Mouse (Mus musculus) lung, postnatal 36 days (tissue): Measurements from ENCODE around the gene Ywhae.
A peak's percentile ranks its signal among the peaks of the same experiment; 100 is the strongest.

ENCODE experiments used
- DNase-seq: peaks from one replicate; pipeline ENCODE4 v3.0.0; 2022; ENCODE audit warnings: mixed read lengths

Gene Ywhae

DNA sequence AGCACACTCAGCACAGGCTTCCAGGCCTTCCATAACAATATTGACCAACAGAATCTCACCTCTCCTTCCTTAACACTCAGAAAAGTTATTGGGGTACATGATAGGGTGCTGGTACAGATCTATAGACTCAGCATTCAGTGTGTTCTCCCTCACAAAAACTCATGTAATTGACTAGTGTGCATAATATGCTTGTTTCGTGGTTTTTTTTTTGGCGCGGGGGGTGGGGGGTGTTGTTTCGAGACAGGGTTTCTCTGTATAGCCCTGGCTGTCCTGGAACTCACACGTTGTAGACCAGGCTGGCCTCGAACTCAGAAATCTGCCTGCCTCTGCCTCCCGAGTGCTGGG lies 5.8 kb downstream of the Ywhae start:
- DNase-seq = no peak

DNA sequence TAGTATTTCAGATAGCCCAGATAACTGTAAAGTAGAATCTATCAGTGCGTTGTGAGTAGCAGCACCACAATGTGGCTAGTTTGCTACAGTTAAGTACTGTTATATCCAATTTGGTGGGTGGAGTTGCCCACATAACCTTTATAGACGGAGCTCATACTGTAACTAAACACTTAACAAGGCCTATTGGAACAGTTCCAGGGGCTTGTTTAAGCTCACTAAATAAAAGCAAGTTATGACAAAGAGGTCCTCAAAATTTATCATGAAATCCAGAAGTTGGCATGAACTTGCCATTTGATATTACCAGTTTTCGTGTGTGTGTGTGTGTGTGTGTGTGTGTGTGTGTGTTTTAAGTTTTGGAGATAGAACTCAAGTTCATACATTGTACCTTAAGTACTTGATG lies 7.5 kb downstream of the Ywhae start:
- peak; percentile 65 for DNase-seq

DNA sequence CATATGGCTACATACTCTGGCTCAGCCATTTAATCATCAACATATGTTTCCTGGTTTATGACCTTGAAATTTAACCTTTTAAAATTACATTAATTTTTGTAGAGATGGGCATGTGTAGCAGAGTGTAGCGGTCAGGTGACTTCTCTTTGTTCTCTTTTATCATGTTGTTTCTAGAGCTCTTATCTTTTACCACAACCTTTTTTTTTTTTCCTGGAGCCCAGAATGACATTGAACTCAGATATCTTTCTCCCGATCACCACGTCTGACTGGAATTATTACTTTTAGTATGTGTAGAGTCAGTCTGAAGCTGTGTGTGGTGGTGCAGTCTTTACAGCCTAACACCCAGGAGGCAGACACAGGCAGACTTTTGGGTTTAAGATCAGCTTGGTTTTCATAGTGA lies 8.9 kb downstream of the Ywhae start:
- DNase-seq = no peak

DNA sequence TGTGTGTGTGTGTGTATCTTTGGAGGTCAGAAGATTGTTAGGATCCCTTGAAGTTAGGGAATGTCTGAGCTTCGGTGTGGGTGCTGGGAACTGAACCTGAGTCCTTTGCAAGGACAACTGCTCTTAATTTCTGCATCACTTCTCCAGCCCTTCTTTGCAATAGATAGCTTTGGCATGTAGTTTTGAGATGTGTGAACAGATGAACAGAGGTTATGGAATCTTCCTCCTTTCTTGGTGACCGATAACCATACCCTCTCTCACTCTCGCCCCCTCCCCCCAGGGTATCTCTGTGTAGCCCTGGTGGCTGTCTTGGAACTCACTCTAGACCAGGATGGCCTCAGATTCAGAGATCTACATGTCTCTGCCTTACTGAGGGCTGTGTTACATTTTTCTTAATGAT lies 12.1 kb downstream of the Ywhae start:
- DNase-seq = no peak

DNA sequence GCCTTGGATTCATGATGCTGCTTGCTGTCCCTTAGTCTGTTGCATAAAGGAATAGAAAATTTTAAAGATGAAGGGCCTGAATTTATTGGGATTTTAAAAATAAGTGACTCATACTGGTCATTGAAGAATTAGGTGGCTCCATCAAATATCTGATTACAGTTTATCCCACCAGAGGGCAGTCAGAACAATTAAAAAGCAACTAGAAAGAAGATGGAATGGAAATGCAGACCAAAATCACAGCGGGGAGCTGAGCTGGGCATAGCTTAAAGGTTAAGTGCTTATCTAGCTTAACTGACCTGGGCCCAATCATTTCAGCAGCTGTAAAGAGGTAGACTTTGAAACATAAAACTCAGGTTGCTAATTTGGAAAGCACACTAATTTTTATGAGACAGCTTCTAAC lies 17.9 kb downstream of the Ywhae start:
- no peak for DNase-seq

DNA sequence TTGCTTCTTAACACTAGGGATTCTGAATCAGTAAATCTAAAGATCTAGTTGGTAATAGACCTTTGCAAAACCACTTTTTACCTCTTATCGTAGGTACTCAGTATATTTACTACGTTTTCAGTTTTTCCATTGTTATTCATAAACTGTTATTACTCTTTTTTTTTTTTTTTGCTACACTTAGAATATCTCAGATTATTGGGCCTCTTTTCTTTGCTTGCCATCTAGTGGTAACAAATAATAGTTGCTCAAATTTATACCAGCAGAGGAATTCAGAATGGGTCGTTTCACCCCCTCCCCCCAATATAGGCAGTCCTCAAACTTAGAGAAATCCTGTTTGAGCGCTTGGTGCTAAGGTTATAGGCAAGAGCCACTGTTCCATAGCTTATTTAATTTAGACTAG lies 18.4 kb downstream of the Ywhae start:
- DNase-seq = no peak

DNA sequence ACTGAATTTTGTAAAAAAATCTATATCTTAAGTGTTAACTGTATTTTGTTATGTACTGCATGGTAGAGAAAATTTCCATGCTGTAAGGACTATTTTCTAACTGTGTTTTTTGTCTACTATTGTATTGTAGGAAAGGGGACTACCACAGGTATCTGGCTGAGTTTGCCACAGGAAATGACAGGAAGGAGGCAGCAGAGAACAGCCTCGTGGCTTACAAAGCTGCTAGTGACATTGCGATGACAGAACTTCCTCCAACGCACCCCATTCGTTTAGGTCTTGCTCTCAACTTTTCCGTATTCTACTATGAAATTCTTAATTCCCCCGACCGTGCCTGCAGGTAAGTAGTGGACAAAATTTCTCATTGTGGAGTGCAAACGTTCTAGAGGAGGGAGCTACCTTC lies 24.0 kb downstream of the Ywhae start:
- DNase-seq = no peak

DNA sequence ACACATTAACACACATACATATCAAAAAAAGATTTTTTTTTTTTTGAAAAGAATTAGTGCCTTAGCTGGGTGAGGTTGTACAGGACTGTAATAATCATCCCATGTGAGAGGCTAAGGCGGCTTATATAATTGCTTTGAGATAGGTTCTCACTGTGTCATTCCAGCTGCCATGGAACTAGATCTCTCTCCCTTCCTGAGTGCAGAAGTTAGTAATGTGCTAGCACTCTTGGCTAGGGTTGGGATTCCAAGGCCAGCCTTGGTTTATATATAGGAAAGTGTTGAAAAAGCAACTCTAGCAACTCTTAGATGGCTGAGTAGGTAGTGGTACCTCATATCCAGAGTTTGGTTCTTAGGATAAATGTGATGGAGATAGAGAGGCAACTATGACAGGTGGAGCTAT lies 25.9 kb downstream of the Ywhae start:
- no peak for DNase-seq

DNA sequence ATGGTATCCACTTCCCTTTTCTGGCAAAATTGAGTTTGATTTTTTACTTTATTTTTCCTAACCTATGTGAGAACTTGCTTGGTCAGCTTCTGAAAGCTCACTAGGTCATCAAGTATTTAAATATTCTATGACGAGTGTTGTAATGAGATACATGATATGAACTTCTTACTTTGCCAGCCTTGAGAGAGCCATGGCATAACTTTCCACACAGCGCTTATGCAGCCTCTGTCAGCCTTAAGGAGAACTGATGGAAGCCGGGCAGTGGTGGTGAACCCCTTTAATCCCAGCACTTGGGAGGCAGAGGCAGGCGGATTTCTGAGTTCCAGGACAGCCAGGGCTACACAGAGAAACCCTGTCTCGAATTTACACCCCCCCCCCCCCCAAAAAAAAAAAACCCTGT lies 28.1 kb downstream of the Ywhae start:
- no peak for DNase-seq

DNA sequence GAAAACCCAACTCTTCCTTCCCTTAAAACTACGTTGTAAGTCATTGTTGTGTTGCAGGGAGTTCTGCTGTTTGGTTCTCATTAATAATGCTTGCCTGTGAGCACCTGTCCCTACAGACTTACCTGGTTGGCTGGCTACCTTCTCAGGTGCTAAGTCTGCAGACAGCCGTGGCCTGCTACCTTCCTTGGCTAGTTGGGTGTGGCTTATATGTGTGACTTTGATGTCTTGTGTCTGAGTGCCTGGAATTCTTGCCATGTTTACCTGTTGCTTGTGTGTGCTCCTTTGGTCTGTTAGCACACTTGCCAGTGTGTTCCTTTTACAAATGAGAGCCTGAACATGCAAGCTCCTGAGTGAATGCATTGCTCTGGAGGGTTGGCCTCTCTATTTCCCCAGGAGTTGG lies 30.0 kb downstream of the Ywhae start:
- no peak for DNase-seq

DNA sequence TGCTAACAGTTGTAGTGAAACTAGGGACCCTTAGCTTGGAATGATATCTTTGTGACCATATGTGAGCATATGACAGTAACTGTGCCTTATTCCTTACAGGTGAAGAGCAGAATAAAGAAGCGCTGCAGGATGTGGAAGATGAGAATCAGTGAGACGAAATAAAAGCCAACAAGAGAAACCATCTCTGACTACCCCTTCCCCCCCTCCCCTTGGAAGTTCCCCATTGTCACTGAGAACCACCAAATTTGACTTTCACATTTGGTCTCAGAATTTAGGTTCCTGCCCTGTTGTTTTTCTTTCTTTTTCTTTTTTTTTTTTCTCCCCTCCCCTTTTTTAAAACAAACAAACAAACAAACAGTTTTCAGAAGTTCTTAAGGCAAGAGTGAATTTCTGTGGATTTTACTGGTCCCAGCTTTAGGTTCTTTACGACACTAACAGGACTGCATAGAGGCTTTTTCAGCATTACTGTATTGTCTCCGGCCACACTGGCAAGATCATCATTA lies 31.9 kb downstream of the Ywhae start:
- DNase-seq = no peak

DNA sequence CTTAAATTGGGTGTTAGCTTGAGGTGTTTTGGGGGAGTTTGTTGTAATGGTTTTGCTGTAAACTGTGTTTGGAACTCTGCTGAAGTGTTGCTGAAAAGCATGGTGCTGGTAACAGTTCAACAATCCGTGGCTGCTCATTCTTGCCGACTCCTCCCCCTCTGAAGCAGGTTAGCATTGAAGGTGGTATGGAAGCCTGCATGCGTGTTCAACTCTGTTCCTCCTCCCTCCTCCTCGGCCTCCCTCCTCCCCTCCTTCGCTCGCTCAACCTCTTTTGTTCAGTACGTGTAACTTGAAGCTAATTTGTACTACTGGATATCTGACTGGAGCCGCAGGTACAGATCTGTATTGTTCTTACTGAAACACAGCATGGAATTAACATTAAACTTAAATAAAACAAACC lies 32.5 kb downstream of the Ywhae start:
- DNase-seq = no peak

DNA sequence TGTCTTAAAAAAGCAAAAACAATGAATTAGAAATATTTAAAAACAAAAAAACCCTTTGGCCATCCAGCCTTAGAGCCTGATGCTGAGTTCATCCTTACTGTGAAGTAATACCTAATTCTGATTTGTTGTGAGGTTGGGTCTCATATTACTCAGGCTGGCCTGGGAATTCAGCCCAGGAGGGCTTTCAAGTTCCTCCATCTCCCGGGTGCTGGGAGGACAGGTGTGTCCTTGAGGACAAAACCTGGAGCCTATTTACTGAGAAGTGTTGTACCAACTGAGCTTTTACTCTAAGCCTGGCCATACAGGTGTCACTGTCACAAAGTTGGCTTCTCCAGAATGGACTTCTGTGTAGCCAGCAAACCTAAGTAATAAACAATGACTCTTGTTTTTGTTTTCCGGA lies 34.3 kb downstream of the Ywhae start:
- DNase-seq = no peak

DNA sequence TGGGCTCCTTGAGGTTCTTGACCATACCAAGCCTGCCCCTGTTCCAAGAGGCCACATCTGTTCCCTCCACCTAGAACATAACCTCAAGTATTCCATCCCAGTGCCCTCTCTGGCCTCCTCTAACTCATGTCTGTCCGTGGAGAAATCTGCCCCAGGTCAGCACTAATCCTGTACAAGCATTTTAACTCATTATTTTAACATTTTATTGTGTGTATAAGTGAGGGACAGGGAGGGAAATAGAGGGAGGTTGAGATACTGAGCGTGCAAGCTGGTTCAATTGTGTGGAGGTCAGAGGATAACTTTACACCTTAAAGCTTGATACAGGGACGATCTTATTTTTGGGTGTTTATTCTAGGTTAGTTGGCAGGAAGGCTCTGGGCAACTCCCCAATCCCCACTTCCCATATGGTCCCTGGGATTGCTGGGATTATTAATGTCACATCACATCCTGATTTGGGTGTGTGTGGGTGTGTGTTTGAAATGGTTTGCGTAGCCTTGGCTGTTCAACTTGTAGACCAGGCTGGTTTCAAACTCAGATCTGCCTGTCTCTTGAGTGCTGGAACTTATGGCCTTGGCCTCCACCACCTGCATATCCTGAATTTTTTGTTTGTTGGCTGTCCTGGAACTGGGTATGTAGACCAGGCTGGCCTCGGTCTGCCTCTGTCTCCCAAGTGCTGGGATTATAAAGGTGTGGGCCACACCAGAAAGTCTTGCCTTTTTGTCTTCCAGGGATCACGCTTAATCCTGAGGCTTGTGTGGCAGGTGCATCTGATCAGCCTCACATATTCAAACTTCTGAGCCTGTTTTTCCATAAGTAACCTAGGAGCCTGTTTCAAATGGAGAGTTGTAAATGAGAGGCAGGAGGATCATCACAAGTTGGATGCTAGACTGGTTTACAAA lies 35.7 kb downstream of the Ywhae start:
- no peak for DNase-seq

DNA sequence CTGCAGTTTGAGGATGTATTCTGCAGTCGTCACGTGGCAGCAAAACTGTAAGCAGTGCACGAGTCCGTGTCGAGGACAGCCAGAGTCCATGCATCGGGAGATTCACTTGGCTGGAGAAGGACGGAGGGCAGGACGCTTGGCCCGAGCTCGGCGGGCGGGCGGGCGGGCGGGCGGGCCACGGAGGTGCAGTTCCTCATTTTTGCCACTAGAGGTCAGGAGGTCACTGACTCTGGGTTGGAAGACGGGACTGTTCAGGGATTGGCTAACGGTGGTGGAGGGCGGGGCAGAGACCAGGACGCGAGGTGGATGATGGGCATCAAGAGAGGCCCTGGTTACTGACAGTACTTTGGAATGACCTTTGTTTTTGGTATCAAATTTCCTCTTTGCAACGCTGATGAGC lies 36.5 kb downstream of the Ywhae start:
- DNase-seq = peak; percentile 93

DNA sequence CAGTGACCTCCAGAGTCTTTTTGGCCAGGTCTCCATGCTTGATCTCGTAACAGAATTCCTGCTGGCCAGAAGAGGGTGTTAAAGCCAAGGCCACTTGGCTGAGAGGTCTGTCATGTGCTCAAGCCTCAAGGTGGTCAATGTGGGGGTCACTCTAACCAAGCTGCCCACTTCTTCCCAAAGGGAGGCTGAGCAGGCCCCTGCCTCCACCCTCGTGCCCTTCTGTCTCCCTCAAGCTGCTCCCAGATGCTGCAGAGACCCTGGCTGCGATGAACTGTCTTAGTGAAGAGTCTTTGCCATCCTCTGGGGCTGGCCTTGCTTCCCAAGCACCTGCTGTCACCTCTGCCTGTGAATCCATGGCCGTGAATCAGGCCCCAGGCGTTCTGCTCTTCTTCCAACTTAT lies 39.9 kb downstream of the Ywhae start:
- DNase-seq = no peak

DNA sequence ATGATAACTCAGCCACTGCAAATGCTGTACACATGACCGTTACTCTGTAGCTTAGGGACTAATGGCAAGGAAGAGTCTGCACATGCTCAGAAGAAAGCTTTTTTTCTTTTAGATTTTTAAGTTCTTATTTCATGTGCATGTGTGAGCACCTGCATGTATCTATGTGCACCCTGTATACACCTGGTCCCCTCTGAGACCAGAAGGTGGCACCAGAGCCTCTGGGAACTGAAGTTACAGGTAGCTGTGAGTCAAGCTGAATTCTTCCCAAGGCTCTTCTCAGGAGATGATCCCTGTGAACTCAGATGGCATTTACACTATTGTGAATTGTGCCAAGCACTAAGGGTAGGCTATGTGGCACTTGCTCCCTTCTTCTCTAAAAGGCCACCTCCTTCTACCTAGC lies 43.2 kb downstream of the Ywhae start:
- no peak for DNase-seq

DNA sequence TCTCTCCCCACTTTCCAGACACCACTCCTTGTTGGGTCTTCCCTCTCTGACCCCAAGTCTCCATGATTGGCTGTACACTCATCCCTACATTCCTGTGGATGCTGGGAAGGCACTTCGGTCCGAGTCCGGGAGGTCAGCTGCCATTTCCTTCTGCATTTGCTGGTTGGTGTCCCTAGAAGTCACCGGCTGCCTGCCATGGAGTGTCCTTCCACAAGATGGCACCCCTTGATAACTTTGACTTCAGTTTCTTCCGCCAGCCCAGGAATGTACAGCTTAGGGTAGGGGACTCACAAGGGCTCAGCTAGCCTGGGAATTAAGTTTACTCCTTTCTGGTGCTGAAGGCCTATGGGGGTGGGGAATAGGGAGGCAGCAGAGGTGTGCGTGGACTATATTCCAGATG lies 49.2 kb downstream of the Ywhae start:
- peak; percentile 87 for DNase-seq

DNA sequence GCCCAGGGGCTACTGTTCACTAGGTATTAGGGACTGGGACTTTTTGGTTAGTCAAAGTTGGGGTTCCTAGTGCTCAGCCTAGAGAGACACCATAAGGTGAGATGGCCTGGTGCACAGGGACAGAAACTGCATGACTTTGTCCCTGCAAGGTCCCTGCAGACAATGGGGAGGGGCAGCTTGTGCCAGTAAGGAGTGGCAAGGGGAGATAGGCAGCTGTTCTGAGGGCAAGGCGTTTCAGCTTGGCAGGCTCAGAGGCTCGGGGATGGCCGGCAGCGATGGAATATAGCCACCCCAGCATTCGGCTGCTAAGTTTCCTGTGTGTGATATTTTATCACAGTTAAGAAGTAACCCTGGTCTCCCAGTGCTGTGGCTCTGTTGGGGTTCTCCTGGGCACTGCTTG lies 51.1 kb downstream of the Ywhae start:
- no peak for DNase-seq

DNA sequence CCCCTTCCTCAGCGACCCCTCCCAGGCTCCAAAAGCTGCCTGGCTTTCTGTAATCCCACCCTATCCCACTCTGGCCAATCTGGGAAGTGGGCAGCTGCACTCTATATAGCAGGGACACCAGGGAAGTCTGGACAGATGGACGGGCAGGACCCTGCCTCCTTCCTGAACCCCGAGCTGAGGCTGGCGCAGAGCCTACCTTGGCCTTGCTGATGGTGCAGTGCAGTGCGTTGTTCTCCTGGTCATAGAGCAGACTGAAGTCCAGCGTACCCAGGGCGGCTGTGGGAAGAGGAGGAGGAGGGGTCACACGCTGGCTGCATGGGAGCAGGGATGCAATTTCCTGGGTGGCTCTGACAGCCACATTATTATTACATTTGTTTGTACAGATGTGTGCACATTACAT lies 53.2 kb downstream of the Ywhae start:
- DNase-seq = no peak

DNA sequence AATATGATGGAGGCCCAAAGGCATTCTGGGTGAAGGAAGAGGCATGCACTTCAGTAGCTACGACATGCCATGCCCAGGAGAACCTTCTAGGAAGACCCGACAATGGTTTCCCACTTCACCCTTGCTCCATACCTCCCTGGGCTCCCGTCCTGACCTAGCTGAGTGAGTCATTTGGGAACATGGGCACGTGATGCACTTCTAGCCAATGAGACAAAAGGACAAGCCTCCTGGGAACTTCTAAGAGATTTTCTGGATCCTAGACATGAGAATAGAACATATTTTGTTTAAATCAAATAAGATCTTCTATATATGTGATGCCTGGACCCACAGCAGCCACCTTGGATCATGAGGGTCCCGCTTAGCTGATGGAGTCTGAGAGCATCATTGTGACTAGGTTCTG lies 59.9 kb downstream of the Ywhae start:
- no peak for DNase-seq

DNA sequence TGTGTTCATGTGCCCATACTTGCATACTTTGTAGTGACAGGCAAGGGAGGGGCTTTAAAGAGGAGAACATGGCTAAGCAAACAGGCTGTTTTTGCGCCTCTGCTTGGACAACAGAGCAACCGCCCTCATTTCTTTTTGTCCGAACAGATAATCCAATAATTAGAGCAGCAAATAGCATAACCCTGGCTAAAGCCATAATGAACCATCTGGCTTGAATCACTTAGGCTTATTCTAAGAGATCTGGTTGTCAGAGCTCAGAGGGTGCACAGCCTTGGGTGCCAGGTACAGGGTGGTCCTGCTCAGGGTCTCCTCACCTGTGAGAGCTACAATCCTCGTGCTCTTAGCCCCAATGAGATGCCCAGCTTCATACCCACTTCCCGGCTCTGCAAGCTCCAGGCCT lies 60.7 kb downstream of the Ywhae start:
- DNase-seq = no peak

DNA sequence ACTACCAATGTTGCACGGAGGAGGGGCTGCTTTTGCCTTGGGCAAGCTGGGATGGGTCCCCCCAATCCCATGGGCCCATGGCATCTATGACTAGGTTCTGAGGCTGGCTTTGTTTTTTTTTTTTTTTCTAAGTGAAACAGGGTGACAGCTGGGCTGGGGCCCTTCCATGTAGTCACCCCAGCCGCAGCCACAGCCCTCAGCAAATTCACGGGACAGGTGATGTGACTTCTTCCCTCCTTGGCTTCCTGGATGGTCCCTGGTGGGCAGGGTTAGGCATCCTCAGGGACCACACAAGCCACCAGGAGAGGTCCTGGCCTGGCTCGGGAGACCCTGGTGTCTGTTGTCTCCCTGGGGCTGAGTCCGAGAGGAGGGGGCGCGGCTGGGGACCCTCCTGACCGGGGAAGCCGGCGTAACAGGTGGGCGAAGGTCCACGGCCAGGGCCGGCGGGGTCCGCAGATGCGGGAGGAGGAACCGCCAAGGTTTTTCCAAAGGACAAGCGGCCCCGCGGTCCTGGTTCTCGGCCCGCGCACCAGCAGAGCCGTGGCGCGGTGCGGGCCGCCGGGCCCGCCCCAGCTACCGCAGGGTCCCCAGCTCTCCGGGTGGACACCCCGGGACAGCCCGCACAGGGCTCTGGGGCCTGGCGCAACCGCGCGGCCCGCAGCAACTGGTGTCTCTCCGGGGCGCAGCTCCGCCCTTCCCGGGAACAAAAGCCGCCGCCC lies 62.1 kb downstream of the Ywhae start:
- DNase-seq = peak; percentile 16

DNA sequence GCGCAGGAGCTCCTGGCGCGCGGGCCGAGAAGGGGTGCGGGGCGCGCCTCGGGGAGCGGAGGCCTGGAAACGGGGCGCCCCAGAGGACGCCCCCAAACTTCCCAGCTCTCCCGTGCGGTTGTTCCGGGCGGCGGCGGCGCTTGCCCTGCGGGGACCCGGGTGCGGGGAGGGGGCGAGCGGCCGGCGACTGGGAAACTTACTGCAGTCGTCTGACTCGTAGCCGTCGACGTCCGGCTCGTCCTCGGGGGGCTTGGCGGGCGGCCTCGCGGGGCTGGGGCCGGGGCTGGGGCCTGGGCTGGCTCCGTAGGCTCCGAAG lies 62.6 kb downstream of the Ywhae start:
- no peak for DNase-seq

DNA sequence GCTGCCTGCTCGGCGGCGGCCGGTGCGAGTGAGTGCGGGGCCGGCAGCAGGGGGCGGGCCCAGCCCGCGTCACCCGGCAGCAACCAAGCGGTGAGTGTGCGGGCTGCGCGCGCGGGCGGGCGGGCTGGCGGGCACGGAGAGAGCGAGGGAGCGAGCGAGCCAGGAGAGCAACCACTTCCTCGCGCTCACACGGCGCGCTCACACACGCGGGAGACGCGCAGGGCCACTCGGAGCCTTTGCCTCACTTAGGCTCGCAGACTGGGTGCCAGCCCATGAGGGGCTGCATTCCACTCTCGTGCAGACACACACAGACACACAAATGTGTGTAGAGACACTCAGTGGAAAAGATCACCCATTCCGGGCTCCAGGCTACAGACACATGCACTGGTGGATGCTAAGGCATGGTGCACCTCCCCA lies 63.4 kb downstream of the Ywhae start, which contains the start of gene Doc2b:
Doc2b (minus strand) TSS at position 21 of the 417 bp plus-strand sequence.
- peak; percentile 18 for DNase-seq
